Mouse (Mus musculus) C2C12 (cell line): Measurements from ENCODE around the gene Add1.

Experiments
- CTCF ChIP-seq: IDR thresholded peaks from one replicate; pipeline ENCODE4 v1.5.1; 2011; ENCODE audit not compliant: control insufficient read depth, insufficient read depth, insufficient read length
- MYOG ChIP-seq: IDR thresholded peaks from one replicate; pipeline ENCODE4 v1.6.1; 2011; ENCODE audit not compliant: control insufficient read depth, insufficient read length; ENCODE audit errors: extremely low read depth

DNA sequence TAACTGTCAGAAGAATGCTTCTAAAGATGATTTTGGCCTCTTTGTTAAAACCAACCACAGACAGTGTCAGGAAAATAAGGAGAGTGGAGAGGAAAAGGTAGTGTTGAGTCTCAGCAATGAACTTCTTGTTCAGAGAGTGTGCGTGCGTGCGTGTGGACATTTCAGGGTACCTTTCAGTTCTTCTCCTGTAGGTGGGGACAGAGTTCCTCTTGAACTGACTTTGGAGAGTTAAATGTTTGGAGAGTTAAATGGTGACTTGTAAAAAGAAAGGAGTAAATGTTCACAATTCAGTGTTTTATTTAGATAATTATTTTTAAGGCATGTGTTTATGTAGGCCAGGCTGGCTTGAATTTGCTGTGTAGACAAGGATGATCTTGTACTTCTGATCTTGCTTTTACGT lies 96.8 kb downstream of the Add1 start:
- no peak for TF ChIP-seq CTCF
- TF ChIP-seq MYOG: no peak
